Mouse (Mus musculus): Measurements from ENCODE around the gene Nckap5. TPM values are rescaled to one million over a fixed set of nuclear protein-coding genes. Genes with fewer than 3 reads are reported as not detected.

The Nckap5 gene
- polyA plus RNA-seq, 1 experiment from 2014 or later: 40.1 TPM

DNA sequence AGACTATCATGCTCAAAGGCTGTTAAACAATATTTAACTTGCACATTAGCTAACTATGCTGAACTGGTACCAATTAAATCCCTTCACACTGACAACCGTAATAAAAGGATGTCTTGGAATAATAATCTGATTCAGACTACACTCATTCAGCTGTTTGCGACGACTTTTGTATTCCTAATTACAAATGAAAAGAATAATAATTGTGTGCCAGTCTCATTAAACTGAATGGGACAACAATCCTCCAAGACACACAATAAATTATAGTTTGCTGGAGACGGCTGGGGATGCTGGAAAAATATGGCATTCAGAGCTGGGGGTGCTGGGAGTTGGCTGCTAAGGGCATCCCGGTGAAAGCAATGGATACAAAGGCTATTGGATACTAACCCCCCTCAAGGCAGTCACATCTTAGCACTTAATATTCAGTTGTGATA lies 818.9 kb downstream of the Nckap5 start:
- WGBS: 82% methylated on average over 5 of the region's 5 CpGs
- no peak overlapping the region for H3K27ac ChIP-seq
- no peak overlapping the region for H3K4me2 ChIP-seq
- H3K9me3 ChIP-seq: no peaks in the 10 kb centered on the region
- no peak overlapping the region for H3K9ac ChIP-seq
- no peaks in the 10 kb centered on the region for H3K4me1 ChIP-seq
- H3K27me3 ChIP-seq: no peaks in the 10 kb centered on the region
- ATAC-seq (ENCODE audit: borderline replicate concordance, extremely low read depth, low FRiP score, low TSS enrichment): no peak
- peaks cover 10% of the 10 kb centered on the region; the same call in 1 of the 2 replicates for H3K36me3 ChIP-seq
- no peak overlapping the region for H3K4me3 ChIP-seq

GRCm38 (mm10) chr1:126007571-126007970 lies 823.0 kb downstream of the Nckap5 start:
- WGBS: 70% methylated on average over 4 of the region's 4 CpGs
- ATAC-seq (ENCODE audit: borderline replicate concordance, extremely low read depth, low FRiP score, low TSS enrichment): no peak

DNA sequence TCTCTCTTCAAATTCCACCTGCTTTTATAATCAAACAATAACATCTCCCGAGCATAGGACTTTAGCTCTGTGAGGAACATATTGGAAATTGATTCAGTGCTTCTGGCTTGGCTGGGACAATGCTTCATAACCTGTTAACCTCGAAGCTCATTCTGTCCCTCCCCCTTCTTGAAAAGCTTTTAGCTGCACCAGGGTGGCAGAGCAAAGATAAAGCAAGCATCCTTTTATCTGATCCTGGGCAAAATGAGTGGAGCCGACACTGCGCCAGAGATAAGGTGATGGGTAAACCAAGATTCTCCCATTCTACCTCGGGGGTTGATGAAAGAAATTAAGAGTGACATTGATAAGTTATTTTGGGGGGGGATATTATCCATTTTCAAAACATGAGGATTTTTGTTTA lies 824.9 kb downstream of the Nckap5 start:
- Histone ChIP-seq H3K9ac (no peak overlapping the region), H3K9me3 (no peaks in the 10 kb centered on the region), H3K4me3 (no peak overlapping the region), H3K4me1 (no peaks in the 10 kb centered on the region), H3K27me3 (no peaks in the 10 kb centered on the region), H3K27ac (no peak overlapping the region), H3K4me2 (no peak overlapping the region), H3K36me3 (no peaks in the 10 kb centered on the region)
- no peak for ATAC-seq (ENCODE audit: borderline replicate concordance, extremely low read depth, low FRiP score, low TSS enrichment)
- 19% methylated on average over 5 of the region's 5 CpGs for WGBS

More at GRCm38 (mm10) chr1:126007571-126007970, 823.0 kb downstream of the Nckap5 start:
- Histone ChIP-seq H3K9ac (no peak overlapping the region), H3K4me1 (no peaks in the 10 kb centered on the region), H3K27ac (no peak overlapping the region), H3K36me3 (no peaks in the 10 kb centered on the region), H3K4me3 (no peak overlapping the region), H3K9me3 (no peaks in the 10 kb centered on the region), H3K4me2 (no peak overlapping the region), H3K27me3 (no peaks in the 10 kb centered on the region)

- ATAC-seq (ENCODE audit: borderline replicate concordance, extremely low read depth, low FRiP score, low TSS enrichment): no peak
- Histone ChIP-seq H3K9ac (no peak overlapping the region), H3K27ac (no peak overlapping the region), H3K4me2 (no peak overlapping the region), H3K27me3 (no peaks in the 10 kb centered on the region), H3K4me1 (no peaks in the 10 kb centered on the region), H3K36me3 (no peaks in the 10 kb centered on the region), H3K4me3 (no peak overlapping the region), H3K9me3 (no peaks in the 10 kb centered on the region)
- 64% methylated on average over 3 of the region's 3 CpGs for WGBS
Observed at GRCm38 (mm10) chr1:125996540-125996939, 834.1 kb downstream of the Nckap5 start.

GRCm38 (mm10) chr1:125987803-125988202 lies 842.8 kb downstream of the Nckap5 start:
- H3K9ac ChIP-seq: no peak overlapping the region
- no peaks in the 10 kb centered on the region for H3K36me3 ChIP-seq
- ATAC-seq (ENCODE audit: borderline replicate concordance, extremely low read depth, low FRiP score, low TSS enrichment): no peak
- H3K4me1 ChIP-seq: no peaks in the 10 kb centered on the region
- H3K4me3 ChIP-seq: no peak overlapping the region
- H3K27ac ChIP-seq: no peak overlapping the region
- no peaks in the 10 kb centered on the region for H3K9me3 ChIP-seq
- H3K27me3 ChIP-seq: no peaks in the 10 kb centered on the region
- 72% methylated on average over 3 of the region's 3 CpGs for whole genome bisulfite sequencing
- H3K4me2 ChIP-seq: no peak overlapping the region

GRCm38 (mm10) chr1:125984570-125984969 lies 846.0 kb downstream of the Nckap5 start:
- no peak for ATAC-seq (ENCODE audit: borderline replicate concordance, extremely low read depth, low FRiP score, low TSS enrichment)
- H3K9ac ChIP-seq: no peak overlapping the region
- WGBS: 33% methylated on average over 2 of the region's 2 CpGs
- H3K4me3 ChIP-seq: no peak overlapping the region
- no peak overlapping the region for H3K27ac ChIP-seq
- H3K36me3 ChIP-seq: no peaks in the 10 kb centered on the region
- H3K27me3 ChIP-seq: no peaks in the 10 kb centered on the region
- H3K4me1 ChIP-seq: no peaks in the 10 kb centered on the region
- no peaks in the 10 kb centered on the region for H3K9me3 ChIP-seq
- no peak overlapping the region for H3K4me2 ChIP-seq

GRCm38 (mm10) chr1:125974649-125975048 lies 856.0 kb downstream of the Nckap5 start:
- no peak overlapping the region for H3K9ac ChIP-seq
- no peaks in the 10 kb centered on the region for H3K9me3 ChIP-seq
- no peak overlapping the region for H3K27ac ChIP-seq
- no peaks in the 10 kb centered on the region for H3K27me3 ChIP-seq
- no peaks in the 10 kb centered on the region for H3K4me1 ChIP-seq
- no peak overlapping the region for H3K4me3 ChIP-seq
- WGBS: 72% methylated on average over 3 of the region's 3 CpGs
- ATAC-seq (ENCODE audit: borderline replicate concordance, extremely low read depth, low FRiP score, low TSS enrichment): no peak
- 0 out of 2 replicates have a peak, but pooled peaks cover 6% of the 10 kb centered on the region for H3K36me3 ChIP-seq
- H3K4me2 ChIP-seq: no peak overlapping the region

DNA sequence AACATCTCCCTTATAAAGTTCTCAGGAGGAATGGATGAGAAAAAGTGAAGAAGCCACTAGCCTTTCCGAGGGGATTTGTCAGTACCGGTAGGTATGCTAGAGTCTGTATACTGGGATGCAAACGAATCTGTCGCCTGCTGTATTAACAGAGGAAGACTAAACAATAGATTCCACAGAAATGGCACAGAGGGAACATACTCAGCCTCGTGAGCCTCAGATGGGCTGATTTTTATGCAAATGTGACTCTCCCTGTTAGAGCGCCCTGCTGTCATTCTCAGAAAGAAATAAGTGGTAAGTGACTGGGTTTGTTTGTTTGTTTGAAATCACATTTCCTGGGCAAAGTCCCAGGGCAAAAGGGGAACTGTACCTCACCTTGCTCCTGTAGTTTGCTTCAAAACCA lies 858.7 kb downstream of the Nckap5 start:
- Histone ChIP-seq H3K9ac (no peak overlapping the region), H3K4me3 (no peak overlapping the region), H3K4me2 (no peak overlapping the region), H3K27ac (no peak overlapping the region), H3K36me3 (no peaks in the 10 kb centered on the region), H3K9me3 (no peaks in the 10 kb centered on the region), H3K27me3 (no peaks in the 10 kb centered on the region), H3K4me1 (no peaks in the 10 kb centered on the region)
- ATAC-seq (ENCODE audit: borderline replicate concordance, extremely low read depth, low FRiP score, low TSS enrichment): no peak
- 69% methylated on average over 6 of the region's 6 CpGs for WGBS

- Histone ChIP-seq H3K36me3 (no peaks in the 10 kb centered on the region), H3K4me1 (no peaks in the 10 kb centered on the region), H3K4me3 (no peak overlapping the region), H3K4me2 (no peak overlapping the region), H3K9me3 (no peaks in the 10 kb centered on the region), H3K9ac (no peak overlapping the region), H3K27me3 (no peaks in the 10 kb centered on the region), H3K27ac (no peak overlapping the region)
- 50% methylated on average over 6 of the region's 6 CpGs for WGBS
- ATAC-seq (ENCODE audit: borderline replicate concordance, extremely low read depth, low FRiP score, low TSS enrichment): no peak
Observed at GRCm38 (mm10) chr1:125967671-125968070, 862.9 kb downstream of the Nckap5 start.

DNA sequence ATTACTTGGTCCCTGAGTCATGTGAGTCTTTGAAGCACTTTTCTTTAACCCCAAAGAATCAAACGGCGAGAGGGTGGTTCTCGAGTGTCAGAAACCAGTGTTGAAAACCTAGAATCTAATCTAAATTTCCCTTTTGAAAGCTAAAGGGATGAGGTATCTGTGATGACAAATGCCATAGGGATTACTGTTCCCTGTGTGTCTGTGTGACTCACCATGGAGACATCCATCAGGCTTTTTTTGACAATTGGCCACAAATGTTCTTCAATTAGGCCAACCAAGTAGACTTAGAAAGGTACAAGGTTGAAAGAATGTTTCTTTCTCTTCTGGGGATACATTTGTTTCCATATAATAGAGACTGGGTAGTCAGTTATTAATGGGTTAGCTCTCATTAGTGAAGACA lies 879.6 kb downstream of the Nckap5 start:
- Histone ChIP-seq H3K9ac (no peak overlapping the region), H3K4me2 (no peak overlapping the region), H3K27me3 (no peaks in the 10 kb centered on the region), H3K4me3 (no peak overlapping the region), H3K27ac (no peak overlapping the region), H3K36me3 (no peaks in the 10 kb centered on the region), H3K4me1 (no peaks in the 10 kb centered on the region), H3K9me3 (no peaks in the 10 kb centered on the region)
- 74% methylated on average over 3 of the region's 3 CpGs for WGBS
- no peak for ATAC-seq (ENCODE audit: borderline replicate concordance, extremely low read depth, low FRiP score, low TSS enrichment)

- Histone ChIP-seq H3K27me3 (no peaks in the 10 kb centered on the region), H3K9ac (no peak overlapping the region), H3K27ac (no peak overlapping the region), H3K9me3 (no peaks in the 10 kb centered on the region), H3K36me3 (no peaks in the 10 kb centered on the region), H3K4me3 (no peak overlapping the region), H3K4me2 (no peak overlapping the region), H3K4me1 (no peaks in the 10 kb centered on the region; the same call in 1 of the 2 replicates)
- ATAC-seq (ENCODE audit: borderline replicate concordance, extremely low read depth, low FRiP score, low TSS enrichment): no peak
- 57% methylated on average over 6 of the region's 6 CpGs for WGBS
Observed at GRCm38 (mm10) chr1:125949076-125949475, 881.5 kb downstream of the Nckap5 start.

GRCm38 (mm10) chr1:125945136-125945535 lies 885.5 kb downstream of the Nckap5 start:
- Histone ChIP-seq H3K9me3 (no peaks in the 10 kb centered on the region), H3K36me3 (no peaks in the 10 kb centered on the region), H3K9ac (no peak overlapping the region), H3K27me3 (no peaks in the 10 kb centered on the region), H3K27ac (no peak overlapping the region), H3K4me1 (no peaks in the 10 kb centered on the region; the same call in 1 of the 2 replicates), H3K4me2 (no peak overlapping the region), H3K4me3 (no peak overlapping the region)
- 25% methylated on average over 9 of the region's 9 CpGs for WGBS
- no peak for ATAC-seq (ENCODE audit: borderline replicate concordance, extremely low read depth, low FRiP score, low TSS enrichment)

- no peak overlapping the region for H3K9ac ChIP-seq
- no peaks in the 10 kb centered on the region for H3K36me3 ChIP-seq
- no peak overlapping the region for H3K27ac ChIP-seq
- H3K27me3 ChIP-seq: no peaks in the 10 kb centered on the region
- H3K4me3 ChIP-seq: no peak overlapping the region
- WGBS: 73% methylated on average over 1 of the region's 1 CpGs
- no peaks in the 10 kb centered on the region for H3K9me3 ChIP-seq
- no peak for ATAC-seq (ENCODE audit: borderline replicate concordance, extremely low read depth, low FRiP score, low TSS enrichment)
- H3K4me2 ChIP-seq: no peak overlapping the region
- H3K4me1 ChIP-seq: no peaks in the 10 kb centered on the region; the same call in 1 of the 2 replicates
Observed at GRCm38 (mm10) chr1:125943305-125943704, 887.3 kb downstream of the Nckap5 start.

Data from lung, embryonic 15.5 days (tissue).